Mouse (Mus musculus) hindbrain, embryonic 10.5 days (tissue): ENCODE results near the gene Abca17. TPM values are rescaled to one million over a fixed set of nuclear protein-coding genes. Genes with fewer than 3 reads are reported as not detected.
A peak's percentile ranks its signal among the peaks of the same experiment; 100 is the strongest.

ENCODE experiments used
- DNase-seq: peaks from one replicate; pipeline ENCODE4 v3.0.0-alpha.2; 2017; ENCODE audit warnings: low spot score
- H3K27ac ChIP-seq: fragments of 300-500 bp; sonication (generic); 2 replicates; pipeline ENCODE4 v1.5.1; 2016; ENCODE audit warnings: mild to moderate bottlenecking, moderate library complexity
- H3K27me3 ChIP-seq: fragments of 300-500 bp; sonication (generic); 2 replicates; pipeline ENCODE4 v1.6.1; 2016; ENCODE audit warnings: mild to moderate bottlenecking; ENCODE audit not compliant: poor library complexity, insufficient read depth, severe bottlenecking
- H3K36me3 ChIP-seq: fragments of 300-500 bp; sonication (generic); 2 replicates; pipeline ENCODE4 v1.6.1; 2016; ENCODE audit warnings: mild to moderate bottlenecking, moderate library complexity
- H3K4me1 ChIP-seq: fragments of 300-500 bp; sonication (generic); replicated peaks from 2 replicates; pipeline ENCODE4 v1.6.1; 2016; ENCODE audit warnings: mild to moderate bottlenecking
- H3K4me3 ChIP-seq: fragments of 300-500 bp; sonication (generic); 2 replicates; pipeline ENCODE4 v1.5.1; 2016; ENCODE audit warnings: mild to moderate bottlenecking, moderate library complexity
- H3K9me3 ChIP-seq: fragments of 300-500 bp; sonication (generic); 2 replicates; pipeline ENCODE4 v1.6.1; 2016; ENCODE audit warnings: mild to moderate bottlenecking, moderate library complexity
- WGBS: fragments of 180-500 bp; shearing (Covaris S2); methylation state at CpG from one replicate; pipeline ENCODE4 v1.1.7; 2016; 5-methylcytosine and 5-hydroxymethylcytosine counted together
- polyA plus RNA-seq: library from polyadenylated mRNA; unstranded; fragments of >200 nt; fragmentation: Nextera tagmentation; extraction: Ambion mirVana; gene quantifications from 2 replicates; pipeline ENCODE4 v1.2.1, GENCODE M21; 2016

Gene Abca17
- polyA plus RNA-seq, 1 experiment from 2014 or later: not detected

- Histone ChIP-seq H3K36me3 (0 out of 2 replicates have a peak, but pooled peaks cover 11% of the 10 kb centered on the region), H3K27me3 (no peaks in the 10 kb centered on the region), H3K27ac (no peak overlapping the region), H3K4me3 (no peak overlapping the region), H3K9me3 (no peaks in the 10 kb centered on the region), H3K4me1 (peaks cover 12% of the 10 kb centered on the region)
- 87% methylated on average over 5 of the region's 5 CpGs for WGBS
- no peak for DNase-seq
Measured at GRCm38 (mm10) chr17:24361291-24361690, 10.4 kb upstream of the Abca17 start.

GRCm38 (mm10) chr17:24360841-24361240 lies 10.0 kb upstream of the Abca17 start:
- Histone ChIP-seq H3K36me3 (0 out of 2 replicates have a peak, but pooled peaks cover 11% of the 10 kb centered on the region), H3K4me1 (peaks cover 9% of the 10 kb centered on the region), H3K4me3 (no peak overlapping the region), H3K9me3 (no peaks in the 10 kb centered on the region), H3K27ac (no peak overlapping the region), H3K27me3 (no peaks in the 10 kb centered on the region)
- 87% methylated on average over 8 of the region's 8 CpGs for WGBS
- no peak for DNase-seq

DNA sequence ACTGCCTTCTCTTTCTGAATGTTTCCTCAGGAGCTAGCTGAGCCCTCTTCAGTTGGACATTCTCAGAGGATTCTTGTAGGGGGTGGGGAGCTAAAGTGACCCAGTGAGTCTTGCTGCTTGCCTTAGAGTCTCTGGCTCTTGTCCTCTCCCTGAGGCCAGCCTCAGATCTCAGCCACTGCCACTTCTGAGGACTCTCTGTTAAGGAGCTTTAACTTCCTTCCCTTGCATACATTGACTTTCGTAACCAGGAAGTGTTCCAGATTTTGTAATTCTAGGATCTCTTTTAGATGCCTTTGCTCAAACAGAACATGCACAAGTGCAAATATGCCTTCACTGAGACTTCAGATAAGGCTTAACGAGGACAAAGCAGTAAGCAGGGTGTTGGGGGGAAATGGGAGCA lies 9.0 kb upstream of the Abca17 start:
- DNase-seq: no peak
- WGBS: 80% methylated on average over 2 of the region's 2 CpGs
- Histone ChIP-seq H3K4me1 (peaks cover 4% of the 10 kb centered on the region; the same call in 1 of the 2 replicates), H3K27me3 (no peaks in the 10 kb centered on the region), H3K36me3 (0 out of 2 replicates have a peak, but pooled peaks cover 9% of the 10 kb centered on the region), H3K9me3 (no peaks in the 10 kb centered on the region), H3K27ac (no peak overlapping the region), H3K4me3 (no peak overlapping the region)

DNA sequence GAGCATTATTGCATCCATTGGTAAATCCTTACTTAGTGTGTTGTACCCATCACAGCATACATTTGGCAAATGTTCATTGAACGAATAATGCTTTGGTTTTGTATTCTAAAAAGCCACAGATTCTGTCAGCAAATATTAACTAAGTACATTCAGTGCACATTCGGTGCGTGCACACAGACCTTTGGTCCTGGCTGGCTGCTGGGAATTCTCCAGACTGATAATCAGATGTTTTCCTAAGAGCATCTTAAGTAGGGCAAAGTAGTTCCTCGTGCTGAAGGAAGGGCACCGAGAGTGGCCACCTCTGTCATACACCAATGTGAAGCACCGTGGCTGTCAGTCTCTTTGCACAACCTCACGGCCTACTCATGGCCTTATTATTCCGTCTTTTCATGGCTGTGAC lies 8.1 kb upstream of the Abca17 start:
- Histone ChIP-seq H3K27me3 (peaks cover 7% of the 10 kb centered on the region), H3K4me1 (peaks cover 4% of the 10 kb centered on the region; the same call in 1 of the 2 replicates), H3K27ac (no peak overlapping the region), H3K9me3 (no peaks in the 10 kb centered on the region), H3K4me3 (no peak overlapping the region), H3K36me3 (0 out of 2 replicates have a peak, but pooled peaks cover 4% of the 10 kb centered on the region)
- 90% methylated on average over 8 of the region's 8 CpGs for WGBS
- DNase-seq: no peak

- H3K9me3 ChIP-seq: no peaks in the 10 kb centered on the region
- H3K27ac ChIP-seq: no peak overlapping the region
- H3K36me3 ChIP-seq: no peaks in the 10 kb centered on the region
- H3K27me3 ChIP-seq: peaks cover 35% of the 10 kb centered on the region
- H3K4me1 ChIP-seq: peaks cover 34% of the 10 kb centered on the region
- H3K4me3 ChIP-seq: no peak overlapping the region
- 88% methylated on average over 8 of the region's 8 CpGs for WGBS
- no peak for DNase-seq
Measured at GRCm38 (mm10) chr17:24355284-24355683, 4.4 kb upstream of the Abca17 start.

DNA sequence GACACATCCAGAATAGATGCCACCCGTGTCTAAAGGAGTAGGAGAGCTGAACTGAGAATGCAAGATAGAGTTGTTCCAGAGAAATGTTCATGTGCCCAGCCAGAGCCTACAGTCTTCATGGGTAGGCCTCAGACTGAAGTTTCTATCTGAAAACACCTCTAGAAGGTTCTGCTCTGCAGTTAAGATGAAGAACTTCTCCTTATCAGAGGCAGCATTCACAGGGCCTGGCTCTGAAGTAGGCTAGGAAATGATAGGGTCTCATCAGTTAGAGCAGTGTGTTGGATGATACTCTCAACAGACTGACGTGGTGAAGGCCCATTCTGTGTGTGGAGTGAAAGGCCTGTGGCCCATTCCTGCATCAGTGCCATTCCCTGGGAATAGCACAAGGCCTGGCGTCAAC lies 3.1 kb upstream of the Abca17 start:
- H3K36me3 ChIP-seq: no peaks in the 10 kb centered on the region
- DNase-seq: no peak
- H3K4me1 ChIP-seq: peaks cover 29% of the 10 kb centered on the region
- H3K27me3 ChIP-seq: peaks cover 46% of the 10 kb centered on the region
- WGBS: 81% methylated on average over 3 of the region's 3 CpGs
- no peaks in the 10 kb centered on the region for H3K9me3 ChIP-seq
- H3K4me3 ChIP-seq: peak overlapping the region; percentile 9; the same call in 1 of the 2 replicates
- H3K27ac ChIP-seq: no peak overlapping the region

- DNase-seq: no peak
- Histone ChIP-seq H3K9me3 (no peaks in the 10 kb centered on the region), H3K4me3 (peak overlapping the region; percentile 88), H3K27me3 (peaks cover 53% of the 10 kb centered on the region), H3K36me3 (no peaks in the 10 kb centered on the region), H3K4me1 (peaks cover 29% of the 10 kb centered on the region), H3K27ac (peak overlapping the region; percentile 91)
- WGBS: 3% methylated on average over 36 of the region's 36 CpGs
Measured at GRCm38 (mm10) chr17:24352370-24353194, 1.7 kb upstream of the Abca17 start.

DNA sequence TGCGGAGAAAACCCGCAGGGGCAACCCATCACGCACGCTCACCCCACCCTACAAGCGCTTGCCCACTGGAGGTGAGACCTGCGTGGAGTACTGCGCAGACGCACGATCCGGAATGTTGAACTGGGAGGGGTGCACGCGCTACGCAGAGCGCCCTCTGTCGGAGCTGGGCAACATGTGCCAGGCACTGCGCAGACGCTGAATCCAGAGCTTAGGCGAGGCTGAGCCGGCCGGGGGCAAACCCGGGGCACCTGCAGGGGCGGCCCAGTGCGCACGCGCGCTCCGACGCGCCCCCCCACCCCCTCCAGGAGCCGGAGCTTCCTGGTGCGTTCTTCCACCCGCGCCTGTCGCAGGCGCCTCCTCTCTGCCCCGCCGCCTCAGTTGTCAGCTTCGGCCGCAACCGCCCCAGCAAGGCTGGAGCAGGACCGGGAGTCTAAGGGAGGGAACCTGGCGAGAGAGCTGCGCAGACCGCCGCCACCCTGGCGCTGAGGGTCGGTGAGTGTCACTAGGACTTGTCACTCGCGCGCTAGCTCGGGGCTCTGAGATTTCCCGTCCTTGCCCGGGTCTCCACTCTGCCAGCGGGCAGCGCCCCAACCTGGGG lies 991 bp upstream of the Abca17 start, which contains the start of gene Abca3:
Abca3 (plus strand) TSS at position 191 of the 598 bp plus-strand sequence.
- peaks cover 29% of the 10 kb centered on the region for H3K4me1 ChIP-seq
- peak within 1 kb of the TSS; percentile 88 for H3K4me3 ChIP-seq
- DNase-seq: peak; percentile 95
- H3K36me3 ChIP-seq: no peaks in the 10 kb centered on the region
- H3K9me3 ChIP-seq: no peaks in the 10 kb centered on the region
- WGBS: under 1% methylated on average over 55 of the region's 55 CpGs
- peaks cover 53% of the 10 kb centered on the region for H3K27me3 ChIP-seq
- H3K27ac ChIP-seq: peak within 1 kb of the TSS; percentile 91

DNA sequence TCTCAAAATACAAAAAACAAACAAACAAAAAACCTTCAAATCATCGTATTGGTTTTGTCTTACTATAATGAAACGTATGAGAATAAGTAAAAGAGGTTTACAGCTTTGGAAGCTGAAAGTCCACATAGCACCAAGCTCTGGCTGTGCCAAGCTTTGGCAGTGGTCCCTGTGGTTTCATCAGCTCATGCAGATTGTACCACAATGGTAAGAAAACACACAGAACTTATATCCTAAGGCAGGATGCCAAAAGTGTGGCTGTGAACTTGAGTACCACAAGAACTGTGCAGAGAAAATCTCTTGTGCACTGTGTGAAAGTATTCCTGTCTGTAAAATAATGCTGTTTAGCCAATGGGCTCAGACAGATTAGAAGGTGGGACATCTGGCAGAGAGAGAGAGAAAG lies 1.7 kb downstream of the Abca17 start:
- Histone ChIP-seq H3K9me3 (no peaks in the 10 kb centered on the region), H3K4me1 (peaks cover 29% of the 10 kb centered on the region), H3K4me3 (no peak overlapping the region), H3K27me3 (peaks cover 47% of the 10 kb centered on the region), H3K27ac (no peak overlapping the region), H3K36me3 (no peaks in the 10 kb centered on the region)
- WGBS: 74% methylated on average over 2 of the region's 2 CpGs
- no peak for DNase-seq

- Histone ChIP-seq H3K27ac (no peak overlapping the region), H3K4me3 (no peak overlapping the region), H3K27me3 (peaks cover 30% of the 10 kb centered on the region), H3K36me3 (no peaks in the 10 kb centered on the region), H3K9me3 (no peaks in the 10 kb centered on the region), H3K4me1 (peaks cover 12% of the 10 kb centered on the region)
- DNase-seq: no peak
- WGBS: 56% methylated on average over 7 of the region's 7 CpGs
Measured at GRCm38 (mm10) chr17:24346831-24347230, 4.0 kb downstream of the Abca17 start.

- peaks cover 12% of the 10 kb centered on the region; the same call in 1 of the 2 replicates for H3K27me3 ChIP-seq
- H3K27ac ChIP-seq: no peak overlapping the region
- no peaks in the 10 kb centered on the region for H3K9me3 ChIP-seq
- H3K4me3 ChIP-seq: no peak overlapping the region
- H3K4me1 ChIP-seq: 0 out of 2 replicates have a peak, but pooled peaks cover 2% of the 10 kb centered on the region
- no peaks in the 10 kb centered on the region for H3K36me3 ChIP-seq
- DNase-seq: no peak
- WGBS: 88% methylated on average over 8 of the region's 8 CpGs
Measured at GRCm38 (mm10) chr17:24344672-24345071, 6.2 kb downstream of the Abca17 start.

- no peak overlapping the region for H3K4me3 ChIP-seq
- no peaks in the 10 kb centered on the region for H3K36me3 ChIP-seq
- WGBS: 85% methylated on average over 7 of the region's 7 CpGs
- H3K4me1 ChIP-seq: no peaks in the 10 kb centered on the region
- no peak overlapping the region for H3K27ac ChIP-seq
- no peaks in the 10 kb centered on the region for H3K9me3 ChIP-seq
- DNase-seq: no peak
- no peaks in the 10 kb centered on the region for H3K27me3 ChIP-seq
Measured at GRCm38 (mm10) chr17:24327656-24328055, 23.2 kb downstream of the Abca17 start.

DNA sequence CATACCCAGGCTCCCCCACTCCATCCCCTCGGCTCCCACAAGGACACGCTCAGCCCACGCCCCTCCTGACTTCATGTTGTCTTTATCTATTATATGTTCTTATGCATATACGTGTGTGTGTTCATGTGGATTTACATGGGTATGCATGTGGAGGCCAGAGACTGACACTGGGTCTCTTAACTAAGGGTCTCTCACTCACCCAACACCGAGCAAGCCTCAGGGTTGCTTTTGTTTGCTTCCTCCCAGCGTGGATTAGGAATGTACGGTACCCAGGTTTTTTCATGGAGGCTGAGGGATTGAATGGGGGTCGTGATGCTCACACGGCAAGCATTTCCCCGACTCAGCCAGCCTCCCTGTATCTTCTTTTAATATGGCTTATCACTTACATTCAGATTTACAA lies 25.8 kb downstream of the Abca17 start:
- H3K27ac ChIP-seq: no peak overlapping the region
- DNase-seq: no peak
- no peaks in the 10 kb centered on the region for H3K27me3 ChIP-seq
- H3K4me3 ChIP-seq: no peak overlapping the region
- H3K36me3 ChIP-seq: no peaks in the 10 kb centered on the region
- no peaks in the 10 kb centered on the region for H3K4me1 ChIP-seq
- WGBS: 81% methylated on average over 10 of the region's 10 CpGs
- H3K9me3 ChIP-seq: peaks cover 4% of the 10 kb centered on the region
